Mouse (Mus musculus): Measurements from ENCODE around the gene 4930432K21Rik. TPM values are rescaled to one million over a fixed set of nuclear protein-coding genes. Genes with fewer than 3 reads are reported as not detected.

4930432K21Rik gene
- polyA plus RNA-seq, 1 experiment, result 0.22 TPM

DNA sequence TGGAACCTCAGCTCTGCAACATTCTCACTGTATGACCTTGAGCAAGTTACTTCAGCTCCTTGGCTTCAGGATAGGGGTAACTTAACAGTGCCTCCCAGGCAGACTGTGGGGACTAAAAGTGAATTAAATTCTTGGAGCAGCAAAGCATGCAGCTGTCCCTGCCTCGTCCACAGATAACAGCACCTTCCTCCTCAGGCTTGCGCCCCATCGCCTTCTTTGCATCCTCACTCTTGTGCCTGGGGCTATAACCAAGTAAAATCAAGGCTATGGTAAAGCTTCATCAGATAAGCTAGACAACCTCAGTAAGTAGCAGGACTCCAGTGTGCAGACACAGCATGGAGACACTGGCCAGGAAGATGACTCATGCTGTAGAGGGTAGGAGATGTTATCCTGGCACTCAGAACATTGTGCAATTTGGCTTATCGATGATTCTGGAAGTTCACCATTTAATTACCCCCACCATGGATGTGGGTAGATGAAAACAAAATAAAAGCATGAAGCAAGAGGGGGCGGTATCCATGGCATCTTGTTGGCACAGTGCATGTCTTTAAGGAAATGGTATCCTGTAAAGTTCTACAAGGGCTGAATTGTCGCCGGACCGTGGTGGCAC, 3.1 kb upstream of the 4930432K21Rik start:
- WGBS, result 66% methylated on average over 8 of the region's 8 CpGs

DNA sequence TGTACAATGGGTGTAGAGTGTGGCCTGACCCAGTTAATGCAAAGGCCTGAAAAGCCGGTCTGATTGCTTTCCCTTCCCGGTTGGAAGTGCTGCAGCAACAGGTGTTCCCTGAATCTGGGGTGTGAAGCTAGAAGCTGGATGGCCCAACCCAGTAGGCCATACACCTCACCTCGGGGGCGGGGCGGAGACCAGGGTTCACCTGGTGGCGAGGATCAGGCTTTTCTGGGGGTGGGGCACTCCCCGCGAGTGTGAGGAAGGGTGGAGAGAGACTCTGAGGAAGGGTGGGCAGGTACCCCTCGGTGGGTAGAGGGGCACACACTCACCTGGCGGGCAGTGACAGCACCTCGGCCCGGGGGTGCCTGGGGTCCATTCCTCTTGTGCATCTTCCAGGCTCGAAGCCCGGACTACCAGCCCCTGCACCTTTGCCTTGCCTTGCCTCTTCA, 480 bp upstream of the 4930432K21Rik start:
- peak; percentile 88 for DNase-seq (ENCODE audit: low read depth, low spot score)
- WGBS, result 3% methylated on average over 14 of the region's 14 CpGs

More for the DNA sequence above, 3.1 kb upstream of the 4930432K21Rik start:
- DNase-seq (ENCODE audit: low read depth, low spot score), result no peak

DNA sequence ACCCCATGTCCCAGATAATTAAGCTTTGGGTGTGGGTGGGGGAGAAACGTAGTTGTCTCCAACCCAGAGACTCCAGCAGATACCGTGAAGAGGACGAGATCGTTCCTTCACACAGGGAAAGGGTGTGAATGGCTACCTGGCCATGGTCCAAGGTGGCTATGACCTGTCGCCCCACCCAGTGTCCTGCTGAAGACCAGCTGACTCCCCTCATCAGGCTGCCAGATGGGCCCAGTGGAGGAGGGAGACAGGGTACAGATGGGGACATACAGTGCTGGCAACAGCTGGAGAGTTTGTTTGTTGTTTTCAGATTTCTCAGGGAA, 666 bp downstream of the 4930432K21Rik start:
- DNase-seq (ENCODE audit: low read depth, low spot score), result peak; percentile 4
- WGBS, result 48% methylated on average over 5 of the region's 5 CpGs

DNA sequence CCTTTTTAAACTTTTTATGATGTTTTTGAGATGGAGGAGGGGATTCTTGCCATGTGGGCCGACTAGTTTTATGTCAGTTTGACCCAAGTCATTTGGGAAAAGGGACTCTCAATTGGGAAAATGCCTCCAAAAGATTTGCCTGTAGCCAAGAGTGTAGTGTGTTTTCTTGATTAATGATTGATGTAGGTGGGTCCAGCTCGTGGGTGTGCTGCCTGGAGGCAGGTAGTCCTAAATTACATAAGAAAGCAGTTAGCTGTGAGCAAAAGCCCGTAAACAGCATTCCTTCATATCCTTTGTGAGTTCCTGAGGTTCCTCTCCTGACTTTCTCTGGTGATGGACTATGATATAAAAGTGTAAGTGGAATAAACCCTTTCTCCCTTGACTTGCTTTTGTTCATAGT, 1.4 kb downstream of the 4930432K21Rik start:
- 30% methylated on average over 3 of the region's 3 CpGs for WGBS
- peak; percentile 10 for DNase-seq (ENCODE audit: low read depth, low spot score)

DNA sequence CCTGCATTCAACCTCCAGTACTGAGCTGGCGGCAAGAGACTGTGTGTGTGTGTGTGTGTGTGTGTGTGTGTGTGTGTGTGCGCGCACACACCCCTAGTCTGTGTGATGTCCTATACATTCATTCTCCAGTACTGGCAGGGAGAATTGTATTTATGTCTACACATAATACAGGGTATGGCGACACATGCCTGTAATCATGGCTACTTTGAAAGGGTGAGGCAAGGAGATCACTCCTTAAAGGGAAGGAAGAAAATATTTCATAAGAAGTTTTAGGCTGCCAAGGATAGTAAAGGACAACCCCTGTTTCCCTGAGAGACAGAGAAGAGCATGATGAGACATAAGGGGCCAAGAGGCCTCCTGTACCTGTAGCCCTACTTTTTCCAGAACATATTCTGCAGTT, 9.8 kb downstream of the 4930432K21Rik start:
- whole genome bisulfite sequencing, result 89% methylated on average over 4 of the region's 4 CpGs
- no peak for DNase-seq (ENCODE audit: low read depth, low spot score)

DNA sequence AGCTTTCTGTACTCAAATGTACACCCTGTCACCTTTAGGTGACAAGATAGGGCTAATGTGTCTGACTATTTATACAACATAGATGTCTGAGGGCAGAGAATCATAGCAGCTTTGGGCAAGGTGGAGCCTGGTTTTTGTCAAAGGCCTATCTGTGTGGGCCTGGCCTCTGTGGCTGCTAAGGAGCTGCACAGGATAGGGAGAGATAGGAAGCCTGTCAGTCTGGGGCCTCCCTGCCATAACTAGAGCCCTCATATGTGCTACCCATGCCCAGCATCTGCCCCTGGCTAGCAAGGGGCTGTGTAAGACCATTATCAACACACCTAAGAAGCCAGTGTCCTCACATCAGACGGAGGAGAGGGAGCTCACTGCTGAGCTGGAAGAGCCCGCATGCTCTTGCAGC, 19.9 kb downstream of the 4930432K21Rik start:
- no peak for DNase-seq (ENCODE audit: low read depth, low spot score)
- WGBS, result 93% methylated on average over 2 of the region's 2 CpGs

DNA sequence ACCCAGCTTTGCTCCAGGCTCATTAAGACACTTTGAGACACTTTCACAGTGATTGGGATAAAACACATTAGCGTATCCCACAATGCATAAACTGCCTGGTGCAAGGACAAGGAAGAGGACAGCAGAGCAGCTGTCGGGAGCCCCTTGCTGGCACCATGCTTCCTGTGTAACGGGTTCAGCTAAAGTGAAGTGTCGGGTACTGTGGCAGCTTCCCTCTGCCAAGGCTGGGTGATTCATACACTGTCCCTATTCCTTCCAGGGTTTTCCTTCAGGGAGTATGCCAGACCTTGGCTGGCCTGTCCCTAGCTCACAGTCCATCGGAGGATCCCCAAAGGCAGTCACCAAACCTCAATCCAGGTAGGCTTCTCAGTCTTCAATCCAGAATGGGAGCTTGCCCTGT, 22.3 kb downstream of the 4930432K21Rik start:
- DNase-seq (ENCODE audit: low read depth, low spot score), result no peak
- WGBS, result 83% methylated on average over 5 of the region's 5 CpGs

DNA sequence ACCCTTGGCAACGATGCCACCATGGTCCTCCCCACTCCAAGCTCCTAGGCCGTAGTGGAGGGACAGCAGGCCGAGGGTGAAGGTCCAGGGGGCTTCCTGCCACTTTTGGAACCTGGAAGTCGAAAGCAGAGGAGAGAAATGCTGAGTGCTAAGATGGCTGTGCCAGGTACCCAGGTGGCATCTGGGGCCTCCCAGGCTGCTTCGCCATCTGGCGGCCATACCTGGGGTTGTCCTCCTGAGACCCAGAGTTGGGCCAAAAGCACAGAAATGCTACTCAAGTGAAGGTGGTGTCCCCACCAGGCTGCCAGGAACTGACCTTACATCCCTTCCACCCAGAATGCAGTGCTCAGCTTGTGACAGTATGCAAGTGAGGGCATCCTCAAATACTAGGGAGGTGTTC, 26.0 kb downstream of the 4930432K21Rik start:
- DNase-seq (ENCODE audit: low read depth, low spot score), result no peak
- 76% methylated on average over 6 of the region's 6 CpGs for WGBS

DNA sequence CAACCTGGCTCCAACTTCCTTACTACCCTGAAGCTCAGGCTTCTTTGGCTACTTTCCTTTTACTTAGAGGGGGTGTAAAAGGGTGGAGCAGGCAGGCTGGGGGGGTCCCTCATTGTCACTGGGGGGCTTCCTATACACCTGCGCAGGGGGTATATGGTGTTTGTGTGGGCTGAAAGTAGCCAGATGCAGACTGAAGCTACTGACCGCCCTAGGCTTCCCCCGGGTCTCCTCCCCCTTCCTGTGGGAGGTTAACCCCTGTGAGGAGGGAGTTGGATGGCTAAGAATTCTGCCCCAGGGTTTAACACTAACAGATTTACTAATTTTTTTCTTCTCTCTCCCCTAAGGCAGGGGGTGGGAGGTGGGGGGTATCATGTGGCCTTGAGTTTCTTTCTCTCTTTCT, 28.7 kb downstream of the 4930432K21Rik start:
- no peak for DNase-seq (ENCODE audit: low read depth, low spot score)
- WGBS, result 51% methylated on average over 3 of the region's 3 CpGs

DNA sequence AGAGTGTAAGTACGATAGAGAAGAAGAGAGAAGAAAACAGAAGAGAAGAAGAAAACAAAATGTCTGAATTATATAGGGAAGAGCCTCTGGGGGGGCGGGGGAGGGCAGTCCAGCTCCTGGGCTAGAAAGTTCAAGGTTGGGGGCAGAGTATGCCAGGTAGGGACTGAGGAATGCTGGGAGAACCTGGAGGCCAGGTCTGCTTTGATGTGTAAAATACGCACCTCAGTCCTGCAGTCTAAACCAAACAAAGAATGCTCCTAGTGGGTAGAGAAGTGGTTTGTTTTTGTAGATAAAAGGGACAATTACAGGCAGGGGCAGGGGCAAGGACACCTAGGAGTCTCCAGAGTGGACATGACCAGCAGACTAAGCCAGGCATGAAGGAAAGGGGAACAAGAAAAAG, 29.6 kb downstream of the 4930432K21Rik start:
- 92% methylated on average over 3 of the region's 3 CpGs for WGBS
- DNase-seq (ENCODE audit: low read depth, low spot score), result no peak

DNA sequence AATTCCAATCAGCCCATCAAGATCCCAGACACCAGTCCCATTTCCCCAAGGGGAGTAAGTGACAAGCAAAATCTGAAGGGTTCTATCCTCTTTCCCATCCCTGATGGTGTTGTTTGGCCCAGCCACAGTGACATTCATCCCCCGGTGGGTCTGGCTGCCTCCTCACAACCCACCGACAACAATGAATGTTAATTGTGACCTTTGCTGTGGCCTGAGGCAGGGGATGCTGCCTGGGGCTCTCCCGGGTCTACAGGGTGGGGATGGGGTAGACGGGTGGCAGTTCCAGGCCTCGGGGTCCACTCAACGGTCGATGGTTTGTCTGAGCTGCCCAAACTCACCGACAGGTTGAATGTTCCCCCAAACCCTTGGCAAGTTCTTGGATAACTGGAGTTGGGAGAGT, 30.8 kb downstream of the 4930432K21Rik start:
- WGBS, result 86% methylated on average over 8 of the region's 8 CpGs
- no peak for DNase-seq (ENCODE audit: low read depth, low spot score)

DNA sequence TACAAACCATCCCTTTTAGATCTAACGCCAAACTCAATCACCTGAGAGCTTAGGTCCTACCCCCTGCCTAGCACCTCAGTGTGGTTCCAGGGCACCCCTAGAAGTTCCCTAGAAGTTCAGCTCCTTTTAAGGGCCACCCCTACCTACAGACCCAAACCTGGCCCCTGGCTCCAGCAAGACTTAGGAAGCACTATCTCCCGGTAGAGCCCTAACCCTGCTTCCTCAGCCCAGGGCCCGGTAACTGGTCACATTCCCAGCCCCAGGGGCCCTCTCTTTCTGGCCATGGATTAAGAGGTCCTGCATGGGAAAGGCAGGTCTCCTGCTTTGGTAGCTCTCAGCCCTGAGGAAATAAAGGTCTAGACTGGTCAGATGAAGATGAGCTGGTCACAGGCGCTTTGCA, 32.1 kb downstream of the 4930432K21Rik start:
- DNase-seq (ENCODE audit: low read depth, low spot score), result no peak

DNA sequence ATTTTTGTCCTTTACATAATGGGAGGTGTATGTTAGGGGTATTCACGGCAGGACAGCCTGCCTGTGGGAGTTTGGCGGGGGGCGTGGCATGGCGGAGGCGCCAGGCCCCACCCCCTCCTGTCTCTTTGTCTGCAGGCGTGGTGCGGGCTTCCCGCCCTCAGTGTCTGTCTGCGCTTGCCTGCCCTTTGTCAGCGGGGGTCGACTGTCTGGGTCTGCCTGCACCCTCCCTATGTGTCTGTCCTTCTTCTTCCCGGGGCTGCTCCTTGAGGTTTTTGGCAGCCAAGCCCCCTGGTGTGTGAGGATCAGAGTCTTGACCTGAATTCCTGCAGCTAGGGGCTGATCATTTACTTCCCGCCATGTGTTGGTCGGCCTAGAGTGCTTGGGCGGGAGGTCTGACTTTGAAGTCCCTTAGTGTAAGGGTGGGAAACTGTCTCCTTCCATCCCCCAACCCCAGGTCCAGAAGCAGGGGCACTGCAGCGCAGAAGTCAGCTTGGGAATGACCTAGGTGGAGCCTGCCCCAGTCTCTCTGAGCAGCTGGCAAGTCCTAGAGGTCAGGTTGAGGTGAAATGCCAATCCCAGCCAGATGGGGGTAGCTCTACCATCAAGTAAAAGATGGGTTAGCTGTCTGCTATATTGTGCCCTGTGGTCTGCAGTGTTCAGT, 32.8 kb downstream of the 4930432K21Rik start:
- 16% methylated on average over 16 of the region's 16 CpGs for WGBS

More for the DNA sequence above, 32.1 kb downstream of the 4930432K21Rik start:
- WGBS, result 70% methylated on average over 4 of the region's 4 CpGs

DNA sequence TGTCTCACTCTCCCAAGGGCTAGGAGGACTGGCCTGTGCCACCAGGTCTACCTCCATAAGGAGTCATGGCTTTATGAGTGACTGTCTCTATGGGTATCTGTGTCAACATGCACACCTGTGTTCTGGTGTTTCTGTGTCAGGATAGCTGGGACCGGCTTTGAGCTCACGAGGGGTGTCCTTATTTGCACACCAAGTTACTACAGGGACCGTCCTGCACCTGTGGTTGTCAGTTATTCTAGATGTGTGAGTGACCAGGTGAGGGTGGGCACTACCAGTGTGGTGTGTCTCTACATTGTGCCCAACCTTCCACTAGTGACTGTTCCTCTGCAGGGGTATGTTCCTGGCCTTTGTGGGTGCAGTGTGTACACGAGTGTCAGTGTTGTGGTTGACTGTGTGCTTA, 35.0 kb downstream of the 4930432K21Rik start:
- no peak for DNase-seq (ENCODE audit: low read depth, low spot score)
- 23% methylated on average over 4 of the region's 4 CpGs for WGBS

More for the DNA sequence above, 32.8 kb downstream of the 4930432K21Rik start:
- no peak for DNase-seq (ENCODE audit: low read depth, low spot score)

DNA sequence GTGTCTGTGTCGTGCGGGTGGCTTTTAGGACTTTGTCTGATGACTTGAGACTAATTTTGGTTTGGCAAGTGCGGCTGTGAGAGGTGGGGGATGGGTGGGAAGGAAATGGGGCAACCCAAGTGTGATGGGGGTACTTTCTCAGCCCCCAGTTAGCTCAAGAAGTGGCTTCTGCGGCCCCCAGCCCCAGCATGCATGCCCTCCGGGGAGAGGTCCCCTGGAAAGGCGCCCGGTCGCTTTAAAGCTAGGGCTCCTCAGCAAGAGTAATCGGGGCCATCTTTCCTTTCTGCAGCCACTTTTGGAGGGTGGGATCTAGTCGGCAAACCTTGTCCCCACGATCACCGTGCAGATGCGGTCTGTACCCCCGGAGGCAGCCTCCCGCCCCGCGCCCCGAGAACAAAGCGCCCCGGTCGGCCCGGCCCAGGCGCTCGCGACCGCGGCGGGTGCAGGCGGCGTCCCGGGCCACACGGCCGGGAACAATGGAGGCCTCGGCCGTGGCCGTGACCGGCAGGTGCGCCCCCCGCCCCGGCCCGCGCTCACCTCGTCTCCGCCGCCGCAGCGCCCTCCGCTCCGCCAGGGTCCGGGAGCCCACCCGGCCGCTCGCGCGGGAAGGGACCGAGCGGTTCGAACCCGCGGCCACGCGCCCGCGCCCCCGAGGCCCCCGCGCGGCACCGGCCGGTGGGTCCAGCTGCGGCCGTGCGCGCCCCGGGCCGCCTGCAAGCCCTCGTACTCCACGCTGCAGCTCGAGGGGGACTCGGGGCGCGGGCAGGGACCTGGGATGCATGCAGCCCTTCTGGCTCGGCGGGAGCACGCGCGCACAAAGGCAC, 35.6 kb downstream of the 4930432K21Rik start:
- WGBS, result 1% methylated on average over 85 of the region's 87 CpGs
- DNase-seq (ENCODE audit: low read depth, low spot score), result no peak

DNA sequence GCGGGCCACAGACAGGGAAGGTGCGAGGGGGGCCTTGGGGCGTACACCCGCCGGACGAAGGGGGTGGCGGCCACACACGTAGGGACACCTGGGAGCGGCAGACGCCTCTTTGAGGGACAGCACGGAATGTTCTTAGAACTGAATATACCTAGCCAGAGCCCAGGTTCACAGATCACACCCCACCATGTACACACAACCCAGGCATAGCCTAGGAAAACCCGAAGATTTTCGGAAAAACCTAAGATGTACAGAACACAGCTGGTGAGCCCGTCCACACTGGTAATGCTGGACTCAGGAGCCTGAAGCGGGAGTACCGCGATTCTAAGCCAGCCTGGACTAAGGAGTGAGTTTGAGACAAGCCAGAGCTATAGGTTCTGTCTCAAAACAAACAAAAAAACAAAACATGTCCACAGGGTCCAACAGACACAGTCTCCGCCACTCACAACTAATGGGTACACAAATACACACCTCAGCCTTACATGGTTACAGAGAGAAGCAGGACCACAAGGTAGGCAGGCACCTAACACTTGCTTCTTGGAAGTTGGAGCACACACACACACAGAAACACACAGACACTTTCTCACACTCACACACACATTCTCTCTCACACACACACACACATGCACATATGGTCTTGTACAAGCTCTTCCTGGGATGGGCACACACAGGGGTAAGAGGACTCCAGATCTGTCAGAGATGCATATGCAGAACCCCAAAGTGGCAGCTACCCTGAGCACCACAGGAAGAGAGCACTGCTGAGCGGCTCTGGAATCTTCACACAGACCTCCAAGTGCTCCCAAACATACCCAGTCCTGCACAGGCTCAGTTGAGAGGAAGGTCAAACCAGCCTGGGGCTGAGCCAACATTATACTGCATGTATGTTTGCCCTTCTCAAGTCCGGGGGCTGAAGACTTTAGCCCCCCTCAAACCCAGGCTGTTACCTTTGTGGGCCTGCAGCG, 36.5 kb downstream of the 4930432K21Rik start:
- 16% methylated on average over 21 of the region's 21 CpGs for WGBS
- no peak for DNase-seq (ENCODE audit: low read depth, low spot score)

DNA sequence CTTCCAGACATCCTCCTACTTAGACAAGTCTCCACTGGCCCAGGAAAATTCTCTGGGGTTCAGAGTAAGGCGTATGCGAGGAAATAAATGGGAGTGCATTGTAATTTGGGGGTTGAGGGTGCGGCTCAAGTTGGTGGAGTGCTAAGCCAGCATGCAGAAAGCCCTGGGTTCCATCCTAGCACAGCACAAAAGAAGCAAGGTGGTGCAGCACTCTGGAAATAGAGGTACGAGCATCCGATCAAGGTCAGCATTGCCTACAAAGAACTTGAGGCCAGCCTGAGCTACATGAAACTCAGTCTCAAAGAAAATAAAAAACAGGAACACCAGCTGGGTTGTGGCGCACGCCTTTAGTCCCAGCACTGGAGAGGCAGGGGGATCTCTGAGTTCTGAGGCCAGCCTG, 37.3 kb downstream of the 4930432K21Rik start, which contains the start of gene Nanos3:
Gene Nanos3, minus strand, starts transcription at position 101 of the 400 bp plus-strand sequence.
- no peak for DNase-seq (ENCODE audit: low read depth, low spot score)
- WGBS, result 97% methylated on average over 7 of the region's 7 CpGs

DNA sequence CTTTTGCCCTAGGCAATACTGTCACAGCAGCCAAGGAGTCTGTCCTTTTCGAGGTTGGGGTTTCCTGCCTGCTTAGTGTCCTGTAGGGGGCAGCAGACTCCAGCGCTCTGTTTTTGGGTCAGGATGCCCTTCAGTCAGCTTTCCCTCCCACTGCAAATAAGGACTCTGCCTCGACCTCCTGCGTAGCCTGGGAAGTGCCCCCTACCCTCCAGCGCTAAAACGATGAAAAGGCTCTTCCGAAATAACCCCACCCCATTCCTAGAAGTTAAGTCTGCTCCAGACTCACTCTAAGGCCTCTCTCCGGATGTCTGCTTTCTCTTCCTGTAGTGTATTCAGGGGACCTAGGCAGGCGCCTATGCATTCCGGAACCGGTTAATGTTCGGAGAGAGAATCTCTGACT, 38.7 kb downstream of the 4930432K21Rik start:
- no peak for DNase-seq (ENCODE audit: low read depth, low spot score)
- WGBS, result under 1% methylated on average over 12 of the region's 12 CpGs

DNA sequence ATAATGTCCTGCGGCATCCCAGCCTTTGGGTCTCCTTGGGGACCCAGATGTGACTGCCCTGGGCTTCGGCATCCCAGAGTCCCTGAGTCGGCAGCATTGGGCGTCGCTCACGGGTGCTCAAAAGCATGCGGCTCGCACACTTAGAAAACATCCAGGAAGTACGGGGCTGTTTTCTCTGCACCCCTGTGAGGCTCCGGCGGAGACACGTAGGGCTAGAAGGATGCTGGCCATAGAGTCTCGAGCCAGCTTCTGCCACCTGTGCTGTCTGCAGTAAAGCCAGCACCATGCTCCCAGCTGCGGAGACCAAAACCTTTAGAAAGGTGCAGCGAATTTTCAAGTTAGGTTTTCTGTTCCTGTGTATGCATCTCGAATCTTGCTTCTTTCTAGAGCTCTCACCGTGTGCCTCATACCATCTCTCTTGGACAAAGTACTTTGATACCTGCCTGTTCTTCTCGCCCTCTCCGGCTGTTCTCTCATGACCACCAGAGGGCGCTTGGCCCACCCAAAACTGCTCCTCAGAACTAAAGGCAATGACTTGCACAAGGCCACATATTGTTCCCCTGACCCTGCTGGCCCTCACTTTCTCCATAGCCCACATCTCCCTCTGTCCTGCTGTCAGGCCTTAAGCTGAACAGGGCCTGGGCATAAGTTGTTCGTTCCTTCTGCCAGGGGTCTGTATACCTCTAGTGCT, 39.4 kb downstream of the 4930432K21Rik start:
- 5% methylated on average over 21 of the region's 21 CpGs for WGBS
- DNase-seq (ENCODE audit: low read depth, low spot score), result no peak
